Mouse (Mus musculus) liver, embryonic 15.5 days (tissue): Measurements from ENCODE around the gene Capn12. TPM values are rescaled to one million over a fixed set of nuclear protein-coding genes. Genes with fewer than 3 reads are reported as not detected.
"Not testable (repeated sequence)": the region's sequence is repeated elsewhere in the genome, so short reads cannot be mapped to it uniquely, and the experiment has no call there.

Experiments
- ATAC-seq: fragments of 200-750 bp; cut with Nextera tagmentation; 2 replicates; pipeline ENCODE4 v1.8.0; 2017; ENCODE audit warnings: moderate number of reproducible peaks, mild to moderate bottlenecking, moderate library complexity; ENCODE audit not compliant: insufficient read depth
- H3K27ac ChIP-seq: fragments of 300-500 bp; sonication (generic); replicated peaks from 2 replicates; pipeline ENCODE4 v1.5.1; 2015; ENCODE audit warnings: mild to moderate bottlenecking, inconsistent platforms
- H3K27me3 ChIP-seq: fragments of 300-500 bp; sonication (generic); 2 replicates; pipeline ENCODE4 v1.6.1; 2015; ENCODE audit warnings: mild to moderate bottlenecking, inconsistent platforms
- H3K36me3 ChIP-seq: fragments of 300-500 bp; sonication (generic); replicated peaks from 2 replicates; pipeline ENCODE4 v1.6.1; 2015; ENCODE audit warnings: moderate library complexity, mild to moderate bottlenecking, inconsistent platforms
- H3K4me1 ChIP-seq: fragments of 300-500 bp; sonication (generic); replicated peaks from 2 replicates; pipeline ENCODE4 v1.6.1; 2015; ENCODE audit warnings: inconsistent platforms
- H3K4me2 ChIP-seq: fragments of 300-500 bp; sonication (generic); 2 replicates; pipeline ENCODE4 v1.6.1; 2015; ENCODE audit warnings: moderate library complexity, mild to moderate bottlenecking, inconsistent platforms
- H3K4me3 ChIP-seq: fragments of 300-500 bp; sonication (generic); replicated peaks from 2 replicates; pipeline ENCODE4 v1.5.1; 2015; ENCODE audit warnings: mild to moderate bottlenecking, inconsistent platforms
- H3K9ac ChIP-seq: fragments of 300-500 bp; sonication (generic); 2 replicates; pipeline ENCODE4 v1.6.1; 2015; ENCODE audit warnings: moderate library complexity, mild to moderate bottlenecking, inconsistent platforms
- H3K9me3 ChIP-seq: fragments of 300-500 bp; sonication (generic); replicated peaks from 2 replicates; pipeline ENCODE4 v1.6.1; 2016; ENCODE audit warnings: inconsistent platforms
- WGBS: fragments of 180-500 bp; shearing (Covaris S2); methylation state at CpG from one replicate; pipeline ENCODE4 v1.1.7; 2015; ENCODE audit warnings: mixed read lengths; ENCODE audit not compliant: insufficient replicate concordance; 5-methylcytosine and 5-hydroxymethylcytosine counted together
- polyA plus RNA-seq: library from polyadenylated mRNA; unstranded; fragments of >200 nt; fragmentation: Nextera tagmentation; extraction: Ambion mirVana; gene quantifications from 2 replicates; pipeline ENCODE4 v1.2.1, GENCODE M21; 2015

Capn12 gene
- polyA plus RNA-seq, 1 experiment from 2014 or later, result 0.08 TPM

DNA sequence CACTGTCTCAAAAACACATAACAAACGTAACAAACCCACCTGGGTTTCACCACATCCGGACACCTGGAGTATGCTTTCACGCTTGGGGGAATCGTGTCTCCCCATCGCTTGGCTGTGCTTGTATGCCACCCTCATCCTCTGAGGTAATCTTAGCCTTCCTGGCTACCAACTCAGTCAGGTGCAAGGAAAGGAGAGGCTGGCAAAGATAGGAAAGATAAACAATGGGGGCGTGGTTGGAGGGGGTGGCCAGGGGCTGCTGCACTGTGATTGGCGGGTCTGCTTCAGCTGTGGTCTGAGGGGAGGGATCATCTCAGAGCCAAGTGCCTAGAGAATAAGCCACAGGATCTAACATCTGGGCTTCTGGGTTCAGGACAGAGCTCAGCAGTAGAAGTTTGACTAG lies 1.6 kb upstream of the Capn12 start:
- ATAC-seq, result no peak
- no peaks in the 10 kb centered on the region for H3K9me3 ChIP-seq

GRCm38 (mm10) chr7:28880554-28880953 lies 668 bp upstream of the Capn12 start:
- Histone ChIP-seq H3K27ac (no peak overlapping the region), H3K4me2 (no peak overlapping the region), H3K9ac (no peak overlapping the region), H3K36me3 (no peaks in the 10 kb centered on the region), H3K9me3 (no peaks in the 10 kb centered on the region), H3K4me1 (peaks cover 28% of the 10 kb centered on the region), H3K27me3 (peaks cover 5% of the 10 kb centered on the region; the same call in 1 of the 2 replicates), H3K4me3 (no peak overlapping the region)
- 76% methylated on average over 10 of the region's 10 CpGs for WGBS
- ATAC-seq, result no peak

More for the DNA sequence above, 1.6 kb upstream of the Capn12 start:
- Histone ChIP-seq H3K9ac (no peak overlapping the region), H3K36me3 (no peaks in the 10 kb centered on the region), H3K4me1 (peaks cover 28% of the 10 kb centered on the region), H3K4me2 (no peak overlapping the region), H3K27ac (no peak overlapping the region), H3K27me3 (no peaks in the 10 kb centered on the region), H3K4me3 (no peak overlapping the region)
- 74% methylated on average over 7 of the region's 7 CpGs for WGBS

GRCm38 (mm10) chr7:28883039-28883438 lies 1.8 kb downstream of the Capn12 start:
- Histone ChIP-seq H3K4me2 (no peak overlapping the region), H3K9me3 (no peaks in the 10 kb centered on the region), H3K4me3 (no peak overlapping the region), H3K27me3 (peaks cover 30% of the 10 kb centered on the region), H3K4me1 (peaks cover 6% of the 10 kb centered on the region), H3K27ac (no peak overlapping the region), H3K36me3 (no peaks in the 10 kb centered on the region), H3K9ac (no peak overlapping the region)
- 66% methylated on average over 11 of the region's 11 CpGs for WGBS
- no peak for ATAC-seq

DNA sequence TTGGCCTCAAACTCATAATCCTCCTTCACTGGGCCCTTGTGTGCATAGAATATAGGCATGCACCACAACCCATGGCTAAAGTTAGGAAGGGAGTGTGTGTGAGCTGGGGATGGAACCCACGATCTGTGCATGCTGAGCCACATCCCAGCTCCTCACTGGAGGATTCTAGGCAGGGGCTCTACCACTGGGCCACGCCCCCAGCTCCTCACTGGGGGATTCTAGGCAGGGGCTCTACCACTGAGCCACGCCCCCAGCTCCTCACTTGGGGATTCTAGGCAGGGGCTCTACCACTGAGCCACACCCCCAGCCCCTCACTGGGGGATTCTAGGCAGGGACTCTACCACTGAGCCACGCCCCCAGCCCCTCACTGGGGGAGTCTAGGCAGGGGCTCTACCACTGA lies 2.5 kb downstream of the Capn12 start:
- 65% methylated on average over 4 of the region's 4 CpGs for whole genome bisulfite sequencing
- not testable (repeated sequence) for H3K4me2 ChIP-seq

GRCm38 (mm10) chr7:28886486-28886885 lies 5.3 kb downstream of the Capn12 start:
- Histone ChIP-seq H3K36me3 (0 out of 2 replicates have a peak, but pooled peaks cover 3% of the 10 kb centered on the region), H3K27ac (no peak overlapping the region), H3K4me1 (peaks cover 8% of the 10 kb centered on the region), H3K9me3 (no peaks in the 10 kb centered on the region), H3K27me3 (peaks cover 53% of the 10 kb centered on the region), H3K9ac (no peak overlapping the region), H3K4me3 (no peak overlapping the region), H3K4me2 (no peak overlapping the region)
- no peak; the same call in 1 of the 2 replicates for ATAC-seq
- WGBS, result 24% methylated on average over 14 of the region's 14 CpGs

More for the DNA sequence above, 2.5 kb downstream of the Capn12 start:
- not testable (repeated sequence) for H3K4me3 ChIP-seq, H3K9me3 ChIP-seq, ATAC-seq, H3K36me3 ChIP-seq, H3K27ac ChIP-seq, H3K9ac ChIP-seq, H3K4me1 ChIP-seq
- H3K27me3 ChIP-seq, result peaks cover 37% of the 10 kb centered on the region

GRCm38 (mm10) chr7:28888701-28889161 lies 7.5 kb downstream of the Capn12 start:
- Histone ChIP-seq H3K4me1 (peaks cover 8% of the 10 kb centered on the region), H3K9me3 (no peaks in the 10 kb centered on the region), H3K36me3 (peaks cover 24% of the 10 kb centered on the region), H3K4me3 (no peak overlapping the region), H3K4me2 (peak overlapping the region; percentile 37), H3K9ac (no peak overlapping the region), H3K27ac (no peak overlapping the region), H3K27me3 (peaks cover 53% of the 10 kb centered on the region)
- no peak for ATAC-seq
- WGBS, result 6% methylated on average over 27 of the region's 27 CpGs

- Histone ChIP-seq H3K4me1 (peaks cover 8% of the 10 kb centered on the region), H3K27me3 (peaks cover 27% of the 10 kb centered on the region), H3K9ac (no peak overlapping the region), H3K9me3 (no peaks in the 10 kb centered on the region), H3K36me3 (peaks cover 63% of the 10 kb centered on the region), H3K4me3 (no peak overlapping the region), H3K4me2 (no peak overlapping the region), H3K27ac (no peak overlapping the region)
- no peak for ATAC-seq
- 89% methylated on average over 17 of the region's 17 CpGs for WGBS
Measured at GRCm38 (mm10) chr7:28892601-28893000, 11.4 kb downstream of the Capn12 start.

GRCm38 (mm10) chr7:28893643-28894265 lies 12.5 kb downstream of the Capn12 start:
- Histone ChIP-seq H3K4me1 (peaks cover 3% of the 10 kb centered on the region), H3K9ac (no peak overlapping the region), H3K36me3 (peaks cover 74% of the 10 kb centered on the region), H3K27me3 (peaks cover 15% of the 10 kb centered on the region), H3K4me3 (no peak overlapping the region), H3K4me2 (no peak overlapping the region), H3K27ac (no peak overlapping the region), H3K9me3 (no peaks in the 10 kb centered on the region)
- no peak for ATAC-seq
- 57% methylated on average over 7 of the region's 7 CpGs for WGBS

GRCm38 (mm10) chr7:28894942-28895341 lies 13.7 kb downstream of the Capn12 start:
- H3K9me3 ChIP-seq, result no peaks in the 10 kb centered on the region
- 39% methylated on average over 5 of the region's 5 CpGs for WGBS
- peaks cover 86% of the 10 kb centered on the region for H3K36me3 ChIP-seq
- no peaks in the 10 kb centered on the region for H3K4me1 ChIP-seq
- H3K4me3 ChIP-seq, result no peak overlapping the region
- no peak overlapping the region for H3K27ac ChIP-seq
- H3K9ac ChIP-seq, result no peak overlapping the region
- peaks cover 4% of the 10 kb centered on the region for H3K27me3 ChIP-seq
- peak; percentile 7; the same call in 1 of the 2 replicates for ATAC-seq
- H3K4me2 ChIP-seq, result no peak overlapping the region

DNA sequence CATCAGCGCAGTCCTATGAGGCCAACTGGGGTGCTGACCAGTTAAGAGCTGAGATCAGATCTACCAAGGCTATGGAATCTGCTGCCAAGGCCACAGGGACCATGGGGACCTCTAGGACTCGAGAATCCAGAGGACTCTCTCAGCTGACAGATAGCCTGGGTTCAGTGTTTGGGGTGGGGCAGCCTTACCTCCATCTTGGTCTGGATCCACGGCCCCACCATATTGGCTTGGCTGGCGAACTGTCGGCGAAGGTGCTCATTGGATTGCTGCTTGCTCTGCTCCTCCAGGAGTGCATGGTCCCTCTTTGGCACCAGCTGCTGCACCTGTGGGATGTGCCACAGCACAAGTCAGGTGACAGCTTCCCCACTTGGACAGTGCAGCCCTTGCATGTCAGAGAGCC lies 16.4 kb downstream of the Capn12 start:
- Histone ChIP-seq H3K4me1 (no peaks in the 10 kb centered on the region), H3K36me3 (peaks cover 99% of the 10 kb centered on the region), H3K9ac (no peak overlapping the region), H3K9me3 (no peaks in the 10 kb centered on the region), H3K27me3 (no peaks in the 10 kb centered on the region), H3K4me2 (no peak overlapping the region), H3K27ac (no peak overlapping the region), H3K4me3 (no peak overlapping the region)
- WGBS, result 91% methylated on average over 6 of the region's 6 CpGs
- no peak for ATAC-seq

GRCm38 (mm10) chr7:28899972-28900371 lies 18.8 kb downstream of the Capn12 start:
- Histone ChIP-seq H3K4me3 (no peak overlapping the region), H3K27ac (no peak overlapping the region), H3K27me3 (no peaks in the 10 kb centered on the region), H3K9ac (no peak overlapping the region), H3K4me2 (no peak overlapping the region), H3K4me1 (no peaks in the 10 kb centered on the region), H3K9me3 (no peaks in the 10 kb centered on the region), H3K36me3 (peaks cover 100% of the 10 kb centered on the region)
- WGBS, result 83% methylated on average over 4 of the region's 4 CpGs
- ATAC-seq, result no peak
